Mouse (Mus musculus) adrenal gland (tissue): ENCODE results near the gene Gm826.

Experiments used
- intact Hi-C: fragments of 180-260 bp; cut with DNase I; formaldehyde crosslinking; loops from one replicate; pipeline ENCODE4 v1.15.1; 2025

Gm826 gene

DNA sequence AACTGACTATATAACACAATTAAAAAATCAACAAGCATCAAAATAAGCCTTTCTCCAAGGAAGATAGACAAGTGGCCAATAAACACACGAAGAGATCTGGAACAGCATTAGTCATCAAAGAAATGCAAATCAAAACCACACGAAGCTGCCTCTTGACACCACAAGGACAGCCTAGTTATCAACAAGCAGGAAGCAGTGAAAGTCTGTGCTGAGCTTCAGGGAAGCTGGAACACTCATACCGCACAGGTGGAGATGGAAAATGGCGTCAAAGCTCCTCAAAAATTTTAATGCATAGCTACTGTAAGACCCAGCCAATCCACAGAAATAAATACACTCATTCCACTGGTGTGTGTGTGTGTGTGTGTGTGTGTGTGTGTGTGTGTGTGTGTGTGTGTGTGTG is 31.9 kb downstream of the Gm826 start:
- intact Hi-C loops, result no loop called here

DNA sequence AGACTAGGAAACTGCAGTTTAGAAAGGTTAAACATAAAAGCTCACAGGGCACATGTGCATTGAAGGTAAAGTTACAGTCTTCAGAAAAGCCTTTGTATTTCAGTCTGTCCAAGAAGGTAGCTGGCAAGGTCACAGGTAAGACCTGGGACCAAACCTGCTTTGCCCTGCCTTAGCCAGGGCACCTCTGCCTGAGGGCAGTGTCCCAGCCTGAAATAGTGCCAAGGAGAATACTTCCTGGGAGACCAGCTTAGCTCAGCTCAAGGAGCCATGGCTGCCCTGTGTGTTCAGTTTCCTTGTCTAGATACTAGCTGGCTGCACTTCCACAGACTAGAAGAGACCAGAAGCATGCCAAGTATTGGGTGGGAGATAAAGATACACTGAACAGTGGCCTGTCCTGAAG is 35.4 kb downstream of the Gm826 start:
- intact Hi-C loops, result no loop called here

DNA sequence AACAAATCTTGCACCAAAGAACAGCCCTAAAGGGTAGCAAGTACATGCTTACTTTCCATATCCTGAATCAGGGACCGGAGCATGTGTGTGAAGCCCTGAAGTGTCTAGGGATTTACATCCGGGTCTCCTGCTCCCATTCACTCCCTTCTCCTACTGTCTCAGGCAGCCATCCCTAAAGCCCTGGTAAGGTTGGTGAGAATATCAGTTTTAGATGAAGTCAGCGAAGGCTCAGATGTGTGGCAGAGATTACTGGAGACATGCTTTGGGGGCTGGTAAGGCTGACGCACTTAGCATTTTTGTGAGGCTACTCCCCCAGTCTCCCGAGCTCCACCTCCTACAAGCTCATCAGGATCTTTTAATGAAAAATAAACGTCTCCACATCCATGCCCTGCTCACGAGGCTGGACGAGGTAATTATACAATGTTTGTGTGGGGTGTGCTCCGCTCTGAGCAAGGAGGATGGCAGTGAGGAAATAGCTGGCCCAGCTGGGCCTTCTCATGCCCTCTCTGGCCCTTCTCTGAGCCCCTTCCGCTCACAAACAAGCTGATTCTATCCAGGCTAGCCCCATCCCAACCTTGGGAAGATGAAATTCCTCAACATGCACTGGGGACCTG is 45.3 kb downstream of the Gm826 start:
- intact Hi-C loops, result no loop called here

DNA sequence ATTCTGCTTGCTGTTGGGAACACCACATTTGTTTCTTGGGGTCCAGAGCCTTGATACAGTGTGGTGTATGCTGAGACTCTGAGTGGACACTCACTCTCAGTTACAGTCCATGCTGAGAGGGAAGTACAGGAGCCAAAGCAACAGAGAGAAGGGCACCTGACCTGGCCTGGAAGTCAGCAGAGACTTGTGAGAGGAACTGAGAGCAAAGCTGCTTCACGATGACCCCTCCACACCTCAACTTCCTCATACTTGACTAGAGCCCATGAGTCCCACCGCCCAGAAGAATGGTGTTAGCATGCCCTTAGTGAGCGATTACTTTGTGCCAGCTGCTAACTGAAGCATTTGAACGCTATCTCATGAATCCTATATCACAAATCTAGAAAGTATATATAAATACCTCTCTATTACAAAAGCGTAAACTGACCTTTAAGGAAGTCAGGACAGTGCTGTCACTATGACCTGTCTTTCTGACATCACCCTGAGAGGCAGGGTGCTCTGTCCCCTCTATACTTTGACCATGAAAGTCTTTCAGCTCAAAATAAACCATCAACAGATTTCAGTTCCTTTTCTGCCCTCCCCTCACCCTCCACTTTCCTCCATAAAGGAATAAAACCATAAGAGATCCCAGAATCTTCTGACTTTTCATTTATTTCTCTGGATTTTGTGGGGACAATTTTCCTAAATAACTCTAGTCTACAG is 57.9 kb downstream of the Gm826 start:
- intact Hi-C loops, result no loop called here

DNA sequence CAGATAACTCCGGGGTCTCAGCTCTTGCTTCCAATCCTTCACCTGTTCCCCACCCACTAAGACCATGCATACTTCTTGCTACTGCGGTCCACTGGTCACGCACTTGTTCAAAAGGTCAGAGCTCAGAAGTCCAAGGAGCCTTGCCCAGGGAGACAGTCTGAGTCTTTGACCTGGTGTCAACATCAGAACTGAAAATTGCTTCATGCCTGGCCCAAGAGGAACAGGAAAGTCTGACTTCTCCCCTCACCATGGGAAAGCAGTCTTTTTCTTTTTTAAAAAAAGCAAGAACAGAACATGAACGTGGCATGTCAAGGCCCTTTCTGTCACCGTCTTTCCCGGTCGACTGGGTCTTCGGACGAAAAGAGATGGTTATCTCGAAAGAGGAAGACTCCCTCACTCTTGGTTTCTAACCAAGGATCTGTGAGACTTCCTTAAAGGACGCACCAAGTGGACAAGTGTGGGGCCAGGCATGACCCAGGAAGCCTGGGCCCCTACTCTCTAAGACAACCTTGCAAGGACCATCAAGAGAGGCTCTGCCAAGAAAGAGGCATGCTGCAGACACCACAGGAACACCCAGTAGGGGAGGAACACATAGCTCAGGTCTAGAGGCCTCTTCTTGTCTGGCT is 66.0 kb downstream of the Gm826 start:
- intact Hi-C loops, result no loop called here

DNA sequence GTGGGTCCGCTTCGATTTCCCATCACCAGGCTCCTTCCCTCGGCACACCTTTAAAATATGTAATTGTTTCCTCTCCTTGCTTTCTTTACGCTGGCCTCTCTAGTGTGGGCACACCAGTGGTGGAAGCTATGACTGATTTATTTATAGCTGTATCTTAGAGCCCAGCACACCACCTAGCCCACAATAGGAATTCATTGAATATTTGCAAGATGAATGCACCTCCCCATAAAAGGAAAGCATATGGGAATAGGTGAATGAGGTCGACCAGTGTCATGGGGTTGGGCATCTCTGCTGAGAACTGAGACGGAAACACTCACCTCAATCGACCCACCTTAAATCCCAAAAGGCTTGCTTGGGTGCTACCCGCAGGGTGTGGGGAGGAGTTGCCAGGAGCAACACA is 70.1 kb downstream of the Gm826 start:
- intact Hi-C loops, result no loop called here

DNA sequence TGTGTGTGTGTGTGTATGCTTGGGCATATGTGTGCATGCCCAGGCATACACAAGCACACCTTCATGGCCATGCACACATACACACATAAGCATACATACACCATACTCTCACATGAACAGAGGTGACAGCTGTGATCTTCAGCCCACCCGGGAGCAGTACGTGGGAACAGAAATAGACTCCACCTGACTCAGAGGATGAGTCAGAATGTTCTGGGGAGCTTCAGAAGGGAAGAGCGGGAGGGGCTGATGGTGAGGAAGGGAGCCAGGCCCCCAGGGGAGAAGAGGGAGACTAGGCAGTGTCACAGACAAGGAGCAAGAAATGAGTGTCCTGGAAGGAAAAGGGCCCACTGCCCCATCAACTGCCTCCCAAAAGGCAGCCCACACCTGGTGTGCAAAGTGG is 72.4 kb downstream of the Gm826 start:
- intact Hi-C loops, result no loop called here
